Mouse (Mus musculus): Measurements from ENCODE around the gene Mbip. TPM values are rescaled to one million over a fixed set of nuclear protein-coding genes. Genes with fewer than 3 reads are reported as not detected.

Mbip gene
- polyA plus RNA-seq, 1 experiment from 2014 or later: 51.8 TPM

DNA sequence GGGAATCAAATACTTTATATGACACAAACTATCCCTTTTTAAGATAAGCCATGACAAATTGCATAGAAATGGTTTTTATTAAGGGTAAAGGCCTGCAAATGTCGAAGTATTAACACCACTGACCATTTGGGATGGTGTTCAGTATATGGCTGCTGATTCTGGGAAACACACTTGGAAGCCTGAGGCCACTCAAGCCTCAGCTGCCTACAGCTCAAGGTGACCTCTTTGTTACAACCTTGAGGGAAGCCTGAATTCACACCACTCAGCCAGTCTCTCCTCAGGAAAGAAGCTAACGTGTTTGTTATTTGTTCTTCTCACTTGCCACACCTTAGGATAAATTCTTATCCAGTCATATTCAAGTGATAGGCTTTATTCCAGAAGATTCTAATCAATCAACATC lies 61.5 kb downstream of the Mbip start:
- no peaks in the 10 kb centered on the region for H3K4me1 ChIP-seq
- no peaks in the 10 kb centered on the region for H3K9me3 ChIP-seq
- no peak overlapping the region for H3K9ac ChIP-seq
- no peak for ATAC-seq (ENCODE audit: insufficient number of reproducible peaks, insufficient read depth, low FRiP score, low TSS enrichment)
- no peak overlapping the region for H3K4me3 ChIP-seq
- 73% methylated on average over 2 of the region's 2 CpGs for WGBS
- no peak overlapping the region for H3K27ac ChIP-seq
- no peaks in the 10 kb centered on the region for H3K27me3 ChIP-seq
- H3K36me3 ChIP-seq: no peaks in the 10 kb centered on the region
- H3K4me2 ChIP-seq (replicated peaks): no peak overlapping the region

- no peak overlapping the region for H3K9ac ChIP-seq
- no peaks in the 10 kb centered on the region for H3K4me1 ChIP-seq
- WGBS: 80% methylated on average over 3 of the region's 3 CpGs
- no peaks in the 10 kb centered on the region for H3K27me3 ChIP-seq
- no peak for ATAC-seq (ENCODE audit: insufficient number of reproducible peaks, insufficient read depth, low FRiP score, low TSS enrichment)
- no peak overlapping the region for H3K4me2 ChIP-seq (replicated peaks)
- no peak overlapping the region for H3K27ac ChIP-seq
- H3K36me3 ChIP-seq: no peaks in the 10 kb centered on the region
- no peaks in the 10 kb centered on the region for H3K9me3 ChIP-seq
- H3K4me3 ChIP-seq: no peak overlapping the region
Observed at GRCm38 (mm10) chr12:56281649-56282048, 64.0 kb downstream of the Mbip start.

Other genes with a start within 250 kb of the Mbip start
- 1.6 and 4.4 TPM in 2 replicates for gene Nkx2-1, start 191.0 kb upstream of the Mbip start, polyA plus RNA-seq (2016; fragmentation: Nextera tagmentation; extraction: Ambion mirVana)

Measured in embryonic facial prominence, embryonic 12.5 days (tissue).